Mouse (Mus musculus) megakaryocyte, adult 5-6 weeks (primary cell): Measurements from ENCODE around the gene Gpx4. TPM values are rescaled to one million over a fixed set of nuclear protein-coding genes. Genes with fewer than 3 reads are reported as not detected.

Experiments used
- ATAC-seq: 2 replicates; pipeline ENCODE4 v1.8.0; 2016; ENCODE audit warnings: mild to moderate bottlenecking, inconsistent platforms; ENCODE audit not compliant: poor library complexity, severe bottlenecking
- total RNA-seq, 2 experiments: library from RNA; stranded (forward) in 1 of 2; stranded (reverse) in 1 of 2; fragments of 153-499, 151-499 nt in 1 of 2; fragments of 221-1000, 200-1000 nt in 1 of 2; gene quantifications; 2 replicates each; pipeline versions ENCODE4 v1.2.3 to v1.2.4; 2015 to 2017

The Gpx4 gene
- total RNA-seq, 2 experiments from 2014 or later, result 303 to 378 TPM

DNA sequence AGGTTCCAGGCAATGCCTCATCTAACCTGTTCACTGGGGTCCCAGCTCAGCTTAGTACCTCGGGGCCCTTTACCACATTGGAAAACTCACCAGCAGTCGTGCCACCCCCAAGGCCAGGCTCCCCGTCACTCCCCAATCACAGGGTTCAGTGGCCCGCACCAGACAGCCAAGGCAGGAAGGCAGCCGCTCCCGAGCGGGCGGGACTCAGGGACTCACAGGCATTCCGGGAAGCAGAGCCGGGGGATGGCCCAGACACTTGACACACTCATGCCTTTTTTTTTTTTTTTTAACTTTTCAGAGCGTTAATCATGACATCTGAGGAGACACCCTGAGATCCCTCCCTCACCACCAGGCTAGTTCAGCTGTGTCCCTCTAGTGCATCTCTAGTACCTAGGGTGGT is 54.0 kb downstream of the Gpx4 start:
- no peak for ATAC-seq

DNA sequence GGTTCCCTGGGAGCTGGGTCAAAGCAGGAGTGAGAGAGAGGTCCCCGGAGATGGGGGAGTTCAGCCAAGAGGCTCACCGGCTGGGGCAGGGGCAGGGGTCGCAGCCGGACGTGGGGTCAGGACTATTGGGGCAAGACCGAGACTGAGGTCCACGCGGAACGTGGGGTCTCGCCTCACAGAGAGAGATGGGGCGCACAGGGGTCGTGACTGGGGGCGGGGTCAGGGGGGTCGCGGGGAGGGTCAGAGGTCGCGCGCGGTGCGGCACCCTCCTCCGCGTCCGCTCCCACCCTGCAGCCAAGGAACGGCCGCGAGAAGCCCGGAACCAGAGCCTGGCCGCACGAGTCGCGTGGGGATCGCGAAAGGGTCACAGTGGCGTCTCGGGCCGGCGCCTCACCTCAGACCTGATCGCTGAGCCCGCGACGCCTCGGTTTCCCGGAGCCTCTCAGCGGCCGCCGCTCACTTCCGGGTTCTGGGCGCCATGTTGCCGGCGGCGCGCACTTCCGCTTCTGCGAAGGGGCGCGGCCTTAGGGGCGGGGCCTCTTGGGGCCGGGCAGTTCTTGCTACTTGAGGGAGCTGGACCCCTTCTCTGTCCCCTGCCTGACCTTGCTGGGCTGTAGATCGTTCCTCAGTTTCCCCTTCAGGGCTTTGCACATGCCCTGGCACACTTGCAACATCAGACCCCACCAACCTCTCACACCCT is 55.4 kb downstream of the Gpx4 start:
- ATAC-seq, result peak; percentile 85

DNA sequence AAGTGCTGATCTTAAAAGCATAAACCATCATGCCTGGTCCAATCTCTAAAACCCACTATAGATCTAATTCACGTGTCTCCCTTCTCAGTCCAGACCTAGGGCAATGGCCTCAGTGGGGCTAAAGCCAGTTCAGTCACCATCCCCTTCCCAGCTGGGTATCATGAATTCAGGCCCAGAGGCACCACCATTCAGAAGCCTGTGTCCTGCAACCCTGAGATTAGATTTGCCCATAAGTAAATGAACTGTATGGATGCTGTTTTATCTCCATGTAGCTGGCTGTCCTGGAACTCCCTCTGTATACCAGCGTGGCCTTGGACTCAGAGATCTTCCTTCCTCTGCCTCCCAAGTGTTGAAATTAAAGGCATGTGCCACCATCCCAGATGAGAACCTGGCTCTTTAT is 56.1 kb downstream of the Gpx4 start:
- no peak for ATAC-seq

DNA sequence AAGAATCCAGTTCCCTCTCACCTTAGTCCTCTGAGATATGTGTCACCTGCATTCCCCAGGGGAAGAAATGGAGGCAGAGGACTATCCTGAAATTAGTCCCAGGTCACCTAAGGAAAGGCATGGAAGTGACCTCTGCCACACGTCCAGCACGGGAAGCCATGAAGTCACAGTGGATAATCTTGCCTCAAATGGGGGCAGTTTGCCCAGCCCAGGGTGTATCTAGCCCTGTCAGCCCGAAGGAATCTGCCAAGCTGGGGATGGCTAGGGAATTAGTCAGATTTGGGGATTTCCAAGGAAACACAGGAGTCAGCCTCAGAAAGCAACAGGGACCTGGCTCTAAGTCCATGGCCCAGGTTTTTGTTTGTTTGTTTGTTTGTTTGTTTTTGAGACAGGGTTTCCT is 57.2 kb downstream of the Gpx4 start:
- no peak for ATAC-seq

DNA sequence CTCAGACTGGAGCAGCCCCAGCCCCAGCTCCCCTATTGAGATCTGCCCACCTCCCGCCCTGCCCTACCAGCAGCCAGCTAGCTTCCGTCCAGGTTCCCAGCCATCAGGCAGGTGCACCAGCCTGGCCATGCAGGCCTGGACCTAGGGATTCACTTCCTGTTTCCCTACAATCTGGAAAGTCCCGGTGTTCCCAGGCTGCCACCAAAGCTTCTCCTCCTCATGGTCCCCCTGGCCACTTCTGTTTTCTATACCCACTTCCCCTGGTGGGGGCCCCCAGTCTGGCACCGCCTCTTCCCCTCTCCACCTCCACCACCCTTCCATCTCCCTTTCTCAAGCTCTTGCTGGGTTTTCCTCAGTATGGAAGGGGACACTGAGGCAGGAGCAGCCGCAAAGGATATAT is 58.5 kb downstream of the Gpx4 start, which contains the start of gene Sbno2:
Gene Sbno2, minus strand, starts transcription at position 112 of the 400 bp plus-strand sequence.
- ATAC-seq, result peak; percentile 78

DNA sequence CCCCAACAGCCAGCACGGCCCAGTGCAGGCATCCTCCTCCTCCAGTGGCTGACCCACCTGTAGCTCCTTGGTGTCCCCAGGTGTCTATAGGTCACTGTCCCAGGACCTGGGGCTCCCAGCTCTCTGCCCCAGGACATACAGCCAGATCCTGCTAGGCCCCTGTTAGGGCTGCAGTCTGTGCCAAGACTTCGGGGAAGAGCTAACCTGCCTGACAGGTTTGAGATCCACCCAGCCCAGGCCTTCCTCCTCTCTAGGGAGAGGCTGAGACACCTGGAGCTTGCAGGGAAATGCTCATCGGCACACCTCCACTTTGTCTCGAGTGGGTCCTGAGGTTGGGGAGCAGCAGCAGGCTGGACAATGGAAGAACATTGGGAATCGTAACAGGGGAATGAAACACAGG is 59.0 kb downstream of the Gpx4 start:
- no peak for ATAC-seq

Other genes with a start within 250 kb of the Gpx4 start
Only the 30 nearest of the 32 such genes appear.
- not detected in 2 replicates for gene Misp, start 226.2 kb upstream of the Gpx4 start, total RNA-seq (2015)
- gene Misp, start 226.2 kb upstream of the Gpx4 start, total RNA-seq (2017), result not detected in 2 replicates
- gene Ptbp1, start 192.7 kb upstream of the Gpx4 start, total RNA-seq (2015), result 138 and 144 TPM in 2 replicates
- 97.9 and 133 TPM in 2 replicates for gene Ptbp1, start 192.7 kb upstream of the Gpx4 start, total RNA-seq (2017)
- 322 and 372 TPM in 2 replicates for gene Prtn3, start 172.7 kb upstream of the Gpx4 start, total RNA-seq (2015)
- gene Prtn3, start 172.7 kb upstream of the Gpx4 start, total RNA-seq (2017), result 92.6 and 97.3 TPM in 2 replicates
- 6.2 and 10.6 TPM in 2 replicates for gene Plppr3, start 172.5 kb upstream of the Gpx4 start, total RNA-seq (2015)
- 13.2 and 17.6 TPM in 2 replicates for gene Plppr3, start 172.5 kb upstream of the Gpx4 start, total RNA-seq (2017)
- 348 and 366 TPM in 2 replicates for gene Elane, start 160.9 kb upstream of the Gpx4 start, total RNA-seq (2015)
- 161 and 164 TPM in 2 replicates for gene Elane, start 160.9 kb upstream of the Gpx4 start, total RNA-seq (2017)
- not detected in 2 replicates for gene Cfd, start 156.3 kb upstream of the Gpx4 start, total RNA-seq (2015)
- not detected in 2 replicates for gene Cfd, start 156.3 kb upstream of the Gpx4 start, total RNA-seq (2017)
- gene Med16, start 138.2 kb upstream of the Gpx4 start, total RNA-seq (2015), result 12.0 and 13.6 TPM in 2 replicates
- gene Med16, start 138.2 kb upstream of the Gpx4 start, total RNA-seq (2017), result 17.5 and 18.0 TPM in 2 replicates
- gene Gm26602, start 136.3 kb upstream of the Gpx4 start, total RNA-seq (2015), result not detected in 2 replicates
- not detected in 2 replicates for gene Gm26602, start 136.3 kb upstream of the Gpx4 start, total RNA-seq (2017)
- 0.18 and 0.29 TPM in 2 replicates for gene Kiss1r, start 130.2 kb upstream of the Gpx4 start, total RNA-seq (2015)
- gene Kiss1r, start 130.2 kb upstream of the Gpx4 start, total RNA-seq (2017), result 0.26 and 0.77 TPM in 2 replicates
- gene R3hdm4, start 126.0 kb upstream of the Gpx4 start, total RNA-seq (2015), result 118 and 121 TPM in 2 replicates
- 92.1 and 134 TPM in 2 replicates for gene R3hdm4, start 126.0 kb upstream of the Gpx4 start, total RNA-seq (2017)
- 36.7 and 38.7 TPM in 2 replicates for gene Arid3a, start 120.1 kb upstream of the Gpx4 start, total RNA-seq (2015)
- 59.2 and 67.8 TPM in 2 replicates for gene Arid3a, start 120.1 kb upstream of the Gpx4 start, total RNA-seq (2017)
- gene Wdr18, start 87.0 kb upstream of the Gpx4 start, total RNA-seq (2015), result 10.6 and 15.7 TPM in 2 replicates
- gene Wdr18, start 87.0 kb upstream of the Gpx4 start, total RNA-seq (2017), result 7.8 TPM in 2 replicates
- not detected in 2 replicates for gene Grin3b, start 76.5 kb upstream of the Gpx4 start, total RNA-seq (2015)
- 0.18 TPM in 1 of 2 replicates, not detected in the other for gene Grin3b, start 76.5 kb upstream of the Gpx4 start, total RNA-seq (2017)
- 51.6 and 52.2 TPM in 2 replicates for gene Tmem259, start 62.8 kb upstream of the Gpx4 start, total RNA-seq (2015)
- gene Tmem259, start 62.8 kb upstream of the Gpx4 start, total RNA-seq (2017), result 52.1 and 53.2 TPM in 2 replicates
- 174 and 175 TPM in 2 replicates for gene Cnn2, start 58.6 kb upstream of the Gpx4 start, total RNA-seq (2015)
- gene Cnn2, start 58.6 kb upstream of the Gpx4 start, total RNA-seq (2017), result 286 and 299 TPM in 2 replicates
- 32.6 and 34.7 TPM in 2 replicates for gene Abca7, start 50.7 kb upstream of the Gpx4 start, total RNA-seq (2015)
- 33.6 and 37.4 TPM in 2 replicates for gene Abca7, start 50.7 kb upstream of the Gpx4 start, total RNA-seq (2017)
- 135 and 140 TPM in 2 replicates for gene Arhgap45, start 30.5 kb upstream of the Gpx4 start, total RNA-seq (2015)
- 235 and 237 TPM in 2 replicates for gene Arhgap45, start 30.5 kb upstream of the Gpx4 start, total RNA-seq (2017)
- gene Polr2e, start 7.4 kb upstream of the Gpx4 start, total RNA-seq (2015), result 70.2 and 70.7 TPM in 2 replicates
- 58.4 and 69.2 TPM in 2 replicates for gene Polr2e, start 7.4 kb upstream of the Gpx4 start, total RNA-seq (2017)
- 32.4 and 33.0 TPM in 2 replicates for gene Sbno2, start 58.4 kb downstream of the Gpx4 start, total RNA-seq (2015)
- gene Sbno2, start 58.4 kb downstream of the Gpx4 start, total RNA-seq (2017), result 41.9 and 46.7 TPM in 2 replicates
- gene Stk11, start 68.6 kb downstream of the Gpx4 start, total RNA-seq (2015), result 58.0 and 60.7 TPM in 2 replicates
- gene Stk11, start 68.6 kb downstream of the Gpx4 start, total RNA-seq (2017), result 142 and 146 TPM in 2 replicates
- gene Atp5d, start 91.5 kb downstream of the Gpx4 start, total RNA-seq (2015), result 161 and 162 TPM in 2 replicates
- gene Atp5d, start 91.5 kb downstream of the Gpx4 start, total RNA-seq (2017), result 31.0 and 34.7 TPM in 2 replicates
- gene Cbarp, start 93.7 kb downstream of the Gpx4 start, total RNA-seq (2015), result 1.6 and 2.2 TPM in 2 replicates
- gene Cbarp, start 93.7 kb downstream of the Gpx4 start, total RNA-seq (2017), result 1.4 TPM in 1 of 2 replicates, not detected in the other
- gene Midn, start 101.1 kb downstream of the Gpx4 start, total RNA-seq (2015), result 29.5 and 29.6 TPM in 2 replicates
- 22.4 and 36.1 TPM in 2 replicates for gene Midn, start 101.1 kb downstream of the Gpx4 start, total RNA-seq (2017)
- gene Cirbp, start 118.8 kb downstream of the Gpx4 start, total RNA-seq (2015), result 11.7 and 13.8 TPM in 2 replicates
- gene Cirbp, start 118.8 kb downstream of the Gpx4 start, total RNA-seq (2017), result 29.3 and 32.1 TPM in 2 replicates
- 19.3 and 21.0 TPM in 2 replicates for gene 1600002K03Rik, start 125.8 kb downstream of the Gpx4 start, total RNA-seq (2015)
- gene 1600002K03Rik, start 125.8 kb downstream of the Gpx4 start, total RNA-seq (2017), result 18.8 and 20.9 TPM in 2 replicates
- gene Efna2, start 132.3 kb downstream of the Gpx4 start, total RNA-seq (2015), result 0.49 TPM in 1 of 2 replicates, not detected in the other
- gene Efna2, start 132.3 kb downstream of the Gpx4 start, total RNA-seq (2017), result 0.12 TPM in 1 of 2 replicates, not detected in the other
- gene Mum1, start 179.3 kb downstream of the Gpx4 start, total RNA-seq (2015), result 34.0 and 46.2 TPM in 2 replicates
- 40.3 and 45.5 TPM in 2 replicates for gene Mum1, start 179.3 kb downstream of the Gpx4 start, total RNA-seq (2017)
- gene Ndufs7, start 202.0 kb downstream of the Gpx4 start, total RNA-seq (2015), result 113 and 114 TPM in 2 replicates
- gene Ndufs7, start 202.0 kb downstream of the Gpx4 start, total RNA-seq (2017), result 84.8 and 86.1 TPM in 2 replicates
- gene Gamt, start 213.8 kb downstream of the Gpx4 start, total RNA-seq (2015), result 6.3 and 6.7 TPM in 2 replicates
- gene Gamt, start 213.8 kb downstream of the Gpx4 start, total RNA-seq (2017), result 4.4 and 10.2 TPM in 2 replicates
- 39.0 and 41.4 TPM in 2 replicates for gene Dazap1, start 214.3 kb downstream of the Gpx4 start, total RNA-seq (2015)
- 187 and 200 TPM in 2 replicates for gene Dazap1, start 214.3 kb downstream of the Gpx4 start, total RNA-seq (2017)